Mouse (Mus musculus) E14TG2a.4 (cell line): ENCODE data around the gene Lfng.

Experiments used
- CTCF ChIP-seq: conservative IDR thresholded peaks from 2 replicates; pipeline ENCODE4 v1.5.1; 2014; ENCODE audit warnings: low read length
- NANOG ChIP-seq: IDR thresholded peaks from 2 replicates; pipeline ENCODE4 v1.6.1; 2014; ENCODE audit warnings: borderline replicate concordance, low read length, mixed read lengths
- POU5F1 ChIP-seq: IDR thresholded peaks from 2 replicates; pipeline ENCODE4 v1.6.1; 2014; ENCODE audit warnings: low read length, borderline replicate concordance

DNA sequence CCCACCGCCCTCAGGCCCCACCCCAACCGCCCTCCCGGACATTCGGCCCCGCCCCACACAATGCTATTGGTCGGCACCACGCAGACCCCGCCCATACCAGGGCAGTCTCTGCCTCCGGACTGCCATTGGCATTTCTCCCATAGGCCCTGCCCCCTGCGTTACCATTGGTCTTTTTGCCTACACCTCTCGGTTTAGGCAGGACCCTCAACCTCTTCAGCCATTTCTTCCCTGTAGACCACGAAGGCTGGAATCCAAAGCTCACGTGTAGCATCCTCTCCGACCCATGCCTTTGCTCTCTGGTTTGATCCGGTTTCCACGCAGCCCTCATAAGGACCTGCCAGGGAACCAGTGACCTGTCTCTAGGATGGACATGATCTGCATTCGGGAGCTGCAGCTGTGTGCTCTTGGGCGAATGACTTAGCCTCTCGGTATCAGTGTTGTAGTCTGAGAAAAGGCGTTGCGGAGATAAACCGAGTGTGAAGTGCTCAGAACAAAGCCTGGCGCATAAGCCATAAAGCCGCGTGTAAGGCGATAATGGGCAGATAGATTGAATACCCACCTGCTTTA is 42.1 kb downstream of the Lfng start:
- TF ChIP-seq CTCF, result no peak
- no peak for TF ChIP-seq NANOG
- no peak for TF ChIP-seq POU5F1
